Mouse (Mus musculus) megakaryocyte, embryonic 14.5 days (primary cell): ENCODE measurements around the gene Ppp1r21.

Source experiments
- FLI1 ChIP-seq: IDR thresholded peaks from 2 replicates; pipeline ENCODE4 v1.6.1; 2012; ENCODE audit warnings: low read length, inconsistent platforms, mixed read lengths
- GATA1 ChIP-seq: IDR thresholded peaks from 3 replicates; pipeline ENCODE4 v1.6.1; 2012; ENCODE audit warnings: mixed read lengths, low read length, inconsistent platforms, borderline replicate concordance

DNA sequence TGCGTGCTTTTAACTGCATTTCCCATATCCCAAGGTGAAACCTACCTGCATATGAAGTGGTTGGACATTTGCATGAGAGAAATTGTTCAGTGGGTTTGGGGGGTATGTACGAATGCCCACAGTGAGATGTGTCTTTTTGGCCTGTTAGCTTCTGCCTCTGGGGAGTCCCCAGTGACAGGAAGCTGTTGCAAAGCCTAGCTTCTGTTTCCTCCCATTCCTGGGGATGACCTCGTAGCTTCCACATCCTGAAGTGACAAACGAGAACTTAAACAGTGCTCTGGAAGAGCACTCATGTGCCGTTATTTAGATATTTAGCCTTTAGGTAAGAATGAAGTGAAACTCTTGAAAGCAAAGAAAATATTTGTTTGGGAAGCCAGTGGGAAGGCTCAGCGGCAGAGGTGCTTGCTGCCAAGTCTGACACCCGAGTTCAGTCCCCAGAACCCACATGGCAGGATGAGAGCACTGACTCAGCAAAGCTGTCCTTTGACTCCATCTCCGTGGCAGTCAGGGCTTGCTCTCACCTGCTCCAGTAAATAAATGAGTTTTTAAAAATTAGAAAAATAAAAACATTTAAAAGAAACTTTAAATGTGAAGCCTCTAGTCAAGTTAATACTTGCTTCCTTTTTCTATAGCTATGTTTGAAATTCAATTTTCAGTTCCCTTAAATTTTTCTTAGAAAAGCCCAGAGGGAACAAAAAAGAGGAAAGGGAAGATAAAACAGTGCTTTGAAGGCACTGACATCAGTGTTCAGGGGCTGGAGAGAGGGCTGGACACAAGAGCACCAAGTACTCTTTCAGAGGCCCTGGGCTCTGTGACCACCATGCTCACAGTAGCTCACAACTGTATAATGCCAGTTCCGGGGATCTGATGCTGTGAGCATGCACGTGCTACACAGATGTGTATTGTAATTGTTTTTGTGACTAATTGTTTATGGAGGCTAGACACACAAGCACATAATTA, 21.3 kb downstream of the Ppp1r21 start:
- TF ChIP-seq GATA1 (no peak), FLI1 (no peak)
